Mouse (Mus musculus): ENCODE measurements at regions not wholly inside any gene's neighbourhood (a gene's known extent, or its start where the extent isn't known, plus 50 kb on each side); places are given as distances from the start of the nearest gene placed in this dataset.

- in situ Hi-C loops (cut with MboI, MseI), result loop anchor here (25.0 kb wide), 1 partner anchor 1193 kb away; no protein-coding TSS in a partner anchor
These were observed 142.9 kb upstream of the Dpyd start for GRCm38 (mm10) chr3:118418981-118419380.

- in situ Hi-C loops (cut with MboI, MseI), result loop anchor here (25.0 kb wide), 1 partner anchor 1191 kb away; no protein-coding TSS in a partner anchor
These were observed 140.2 kb upstream of the Dpyd start for GRCm38 (mm10) chr3:118421701-118422100.

- in situ Hi-C loops (cut with MboI, MseI), result no loop called here
These were observed 136.2 kb upstream of the Dpyd start for GRCm38 (mm10) chr3:118425748-118426147.

- in situ Hi-C loops (cut with MboI, MseI), result no loop called here
These were observed 133.4 kb upstream of the Dpyd start for GRCm38 (mm10) chr3:118428523-118428922.

- in situ Hi-C loops (cut with MboI, MseI), result no loop called here
These were observed 131.9 kb upstream of the Dpyd start for GRCm38 (mm10) chr3:118429825-118430630.

GRCm38 (mm10) chr3:118430631-118430906, 131.4 kb upstream of the Dpyd start:
- in situ Hi-C loops (cut with MboI, MseI), result no loop called here

- in situ Hi-C loops (cut with MboI, MseI), result no loop called here
These were observed 130.8 kb upstream of the Dpyd start for GRCm38 (mm10) chr3:118431031-118431723.

- in situ Hi-C loops (cut with MboI, MseI), result no loop called here
These were observed 128.4 kb upstream of the Dpyd start for GRCm38 (mm10) chr3:118433441-118434021.

GRCm38 (mm10) chr3:118434311-118434710, 127.6 kb upstream of the Dpyd start:
- in situ Hi-C loops (cut with MboI, MseI), result no loop called here

GRCm38 (mm10) chr3:118434847-118435246, 127.1 kb upstream of the Dpyd start:
- in situ Hi-C loops (cut with MboI, MseI), result no loop called here

GRCm38 (mm10) chr3:118435248-118435647, 126.7 kb upstream of the Dpyd start:
- in situ Hi-C loops (cut with MboI, MseI), result no loop called here

- in situ Hi-C loops (cut with MboI, MseI), result no loop called here
These were observed 118.1 kb upstream of the Dpyd start for GRCm38 (mm10) chr3:118443742-118444332.

GRCm38 (mm10) chr3:118445360-118445759, 116.6 kb upstream of the Dpyd start:
- in situ Hi-C loops (cut with MboI, MseI), result no loop called here

GRCm38 (mm10) chr3:118459636-118460035, 102.3 kb upstream of the Dpyd start:
- in situ Hi-C loops (cut with MboI, MseI), result no loop called here

GRCm38 (mm10) chr3:118465611-118466010, 96.3 kb upstream of the Dpyd start:
- in situ Hi-C loops (cut with MboI, MseI), result no loop called here

GRCm38 (mm10) chr3:118472215-118472799, 89.6 kb upstream of the Dpyd start:
- in situ Hi-C loops (cut with MboI, MseI), result no loop called here

- in situ Hi-C loops (cut with MboI, MseI), result no loop called here
These were observed 83.9 kb upstream of the Dpyd start for GRCm38 (mm10) chr3:118478065-118478464.

GRCm38 (mm10) chr3:118480515-118481248, 81.2 kb upstream of the Dpyd start:
- in situ Hi-C loops (cut with MboI, MseI), result no loop called here

- in situ Hi-C loops (cut with MboI, MseI), result no loop called here
These were observed 76.0 kb upstream of the Dpyd start for GRCm38 (mm10) chr3:118485966-118486365.

- in situ Hi-C loops (cut with MboI, MseI), result no loop called here
These were observed 74.5 kb upstream of the Dpyd start for GRCm38 (mm10) chr3:118487408-118487807.

GRCm38 (mm10) chr3:118491101-118491500, 70.8 kb upstream of the Dpyd start:
- in situ Hi-C loops (cut with MboI, MseI), result no loop called here

Data from regulatory T cell (primary cell).